Mouse (Mus musculus) ES-Bruce4 (cell line): Measurements from ENCODE around the gene Ccdc163.

Experiments
- CTCF ChIP-seq: IDR thresholded peaks from one replicate; pipeline ENCODE4 v1.8.1; 2011; ENCODE audit warnings: low read depth, low read length
- EP300 ChIP-seq: IDR thresholded peaks from 2 replicates; pipeline ENCODE4 v1.6.1; 2011; ENCODE audit warnings: low read depth, low read length; ENCODE audit not compliant: insufficient read depth
- POLR2A ChIP-seq: IDR thresholded peaks from one replicate; pipeline ENCODE4 v1.8.1; 2011; ENCODE audit warnings: low read length; ENCODE audit not compliant: insufficient read depth

- TF ChIP-seq POLR2A, result no peak
- TF ChIP-seq EP300, result peak; percentile 79
- no peak for TF ChIP-seq CTCF
Measured at GRCm38 (mm10) chr4:116782171-116782570, 73.9 kb downstream of the Ccdc163 start.
